Mouse (Mus musculus): ENCODE data around the gene Alg12. TPM values are rescaled to one million over a fixed set of nuclear protein-coding genes. Genes with fewer than 3 reads are reported as not detected.

The Alg12 gene
- polyA plus RNA-seq, 2 experiments from 2014 or later, result 13.5 to 15.0 TPM

DNA sequence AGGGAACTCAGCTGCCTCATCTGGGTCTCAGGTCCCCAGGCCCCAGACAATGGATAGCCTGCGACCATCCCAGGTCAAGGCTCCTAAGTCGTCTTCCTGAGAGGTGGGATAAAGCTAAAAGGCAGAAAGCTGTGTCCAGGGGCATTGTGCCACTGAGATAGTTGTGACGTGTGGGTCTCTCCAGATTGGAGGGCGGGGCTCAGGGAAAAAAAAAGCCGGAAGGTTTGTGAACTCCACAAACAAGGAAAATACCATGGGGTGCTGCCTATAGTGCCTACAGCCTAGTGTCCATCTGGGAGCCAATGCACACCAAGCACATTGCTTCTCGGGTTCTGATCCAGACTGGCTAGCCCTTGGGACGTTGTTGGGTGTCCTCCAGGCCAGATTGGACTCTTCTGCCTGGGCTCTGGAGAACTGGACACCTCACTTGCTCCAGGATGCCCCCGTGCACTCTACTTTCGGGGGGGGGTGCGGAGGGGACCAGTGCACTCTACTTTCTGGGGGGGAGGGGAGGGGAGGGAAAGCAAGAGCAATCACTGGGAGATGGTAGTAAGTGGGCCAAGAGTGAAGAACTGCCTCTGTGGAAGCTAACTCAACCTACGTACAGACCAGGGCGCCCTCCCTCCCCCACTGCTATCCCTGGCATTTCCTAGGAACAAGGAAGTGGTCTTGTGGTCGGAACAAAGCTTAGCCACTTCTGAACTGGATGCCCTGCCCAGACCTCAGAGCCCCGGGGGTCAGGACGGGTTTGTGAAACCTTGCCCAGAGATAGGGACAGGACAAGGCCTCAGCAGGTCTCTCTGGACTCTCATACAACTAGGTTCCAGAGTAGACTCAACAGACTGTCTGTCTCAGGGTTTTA, 36.1 kb upstream of the Alg12 start:
- no peak for ATAC-seq

DNA sequence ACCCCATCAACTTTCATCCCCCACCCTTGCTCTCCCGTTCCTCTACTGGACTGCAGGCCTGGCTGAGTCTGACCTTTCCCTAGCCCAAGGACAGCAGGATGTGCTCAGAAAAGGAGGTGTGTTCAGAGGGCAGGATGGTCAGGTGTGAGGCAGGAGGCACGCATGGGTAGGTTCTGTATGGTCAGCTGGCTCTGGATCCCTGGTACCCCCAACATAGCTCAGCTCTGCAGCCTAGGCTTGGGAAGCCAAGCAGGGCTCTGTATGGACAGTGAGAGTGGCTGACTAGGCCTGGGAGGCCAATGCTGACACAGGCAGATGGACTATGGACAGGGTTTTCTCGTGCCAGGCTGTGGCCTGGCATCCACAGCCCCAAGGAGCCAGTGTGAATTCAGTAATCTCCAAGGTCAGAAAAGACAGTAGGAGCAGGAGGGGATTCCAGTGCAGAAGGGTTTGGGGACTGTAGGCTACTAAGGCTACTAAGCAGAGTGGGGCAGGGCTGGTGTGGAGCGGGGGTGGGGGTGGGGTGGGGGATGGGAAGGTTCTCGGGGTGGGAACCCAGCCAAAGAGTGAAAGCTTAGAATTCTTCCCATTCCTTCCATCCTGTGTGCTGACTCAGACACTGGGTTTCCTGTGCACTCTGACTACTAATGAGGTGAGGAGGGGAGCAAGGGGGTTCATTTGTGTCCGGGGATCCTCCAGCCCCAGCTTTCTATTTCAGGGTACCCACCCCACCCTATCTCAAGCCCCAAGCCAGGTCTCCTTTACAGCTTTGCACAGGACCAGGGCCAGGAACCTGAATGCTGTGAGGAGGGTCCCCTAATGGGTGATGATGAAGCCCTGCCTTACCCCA, 35.2 kb upstream of the Alg12 start:
- ATAC-seq, result no peak

- no peak for ATAC-seq
These were observed 34.0 kb upstream of the Alg12 start for GRCm38 (mm10) chr15:88853106-88853505.

DNA sequence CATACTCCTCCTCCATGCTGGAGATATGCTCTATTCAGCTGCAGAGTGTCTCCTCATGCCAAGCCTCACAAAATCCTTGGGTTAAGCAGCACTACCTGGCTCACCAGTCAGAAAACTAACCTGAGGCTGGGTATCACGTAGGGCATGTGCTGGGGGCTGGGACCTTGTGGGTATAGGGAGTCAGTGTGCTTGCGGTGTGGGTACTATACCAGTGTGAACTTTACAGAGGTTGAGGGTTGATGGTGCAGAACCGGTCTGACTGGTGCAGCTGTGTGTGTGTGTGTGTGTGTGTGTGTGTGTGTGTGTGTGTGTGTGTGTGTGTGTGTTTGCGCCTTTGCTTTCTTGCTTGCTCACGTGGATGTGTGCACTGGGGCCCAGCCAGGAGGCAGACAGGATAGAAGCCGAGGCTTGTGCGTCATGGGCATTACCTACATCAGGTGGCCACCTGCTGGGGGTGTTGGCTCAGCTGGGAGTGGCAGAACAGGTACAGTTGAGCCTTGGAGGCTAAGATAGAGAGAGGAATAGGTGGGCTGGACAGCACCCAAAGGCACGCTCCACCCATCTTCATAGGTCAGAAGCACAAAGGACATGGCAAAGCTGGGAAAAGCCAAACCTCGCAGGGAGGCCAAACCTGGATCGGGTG, 32.5 kb upstream of the Alg12 start:
- no peak for ATAC-seq

GRCm38 (mm10) chr15:88851076-88851475, 32.0 kb upstream of the Alg12 start:
- no peak for ATAC-seq

DNA sequence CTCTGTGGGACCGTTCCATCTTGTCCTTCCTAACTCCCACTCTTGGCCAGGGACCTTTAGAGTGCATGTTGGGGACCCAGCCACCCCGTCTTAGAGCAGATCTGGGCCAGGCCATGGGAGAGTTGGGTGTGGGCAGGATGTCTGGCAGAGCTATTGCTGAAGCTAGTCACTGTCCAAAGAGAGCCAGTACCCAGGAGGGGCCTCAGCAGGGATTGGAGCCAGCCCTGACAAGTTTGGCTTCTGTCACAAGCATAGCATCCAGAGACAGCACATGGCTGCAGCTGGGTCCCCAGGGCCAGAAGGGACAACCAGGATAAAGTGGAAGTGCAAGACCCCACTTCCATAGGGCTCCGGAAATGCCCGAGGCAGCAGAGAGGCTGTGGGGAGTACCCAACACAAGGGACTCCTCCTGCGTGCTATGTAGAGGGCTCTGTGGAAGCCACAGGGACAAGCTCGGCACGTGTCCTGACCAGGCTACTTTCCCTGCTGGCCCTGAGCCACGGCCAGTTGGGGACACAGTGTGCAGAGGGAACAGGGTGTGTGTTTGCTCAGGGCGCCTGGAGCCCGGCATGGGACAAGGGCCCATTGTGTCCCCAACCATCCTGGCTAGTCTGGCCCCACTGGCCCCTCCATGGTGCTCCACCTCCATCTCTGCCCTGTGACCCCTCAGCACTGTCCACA, 31.2 kb upstream of the Alg12 start:
- no peak for ATAC-seq

DNA sequence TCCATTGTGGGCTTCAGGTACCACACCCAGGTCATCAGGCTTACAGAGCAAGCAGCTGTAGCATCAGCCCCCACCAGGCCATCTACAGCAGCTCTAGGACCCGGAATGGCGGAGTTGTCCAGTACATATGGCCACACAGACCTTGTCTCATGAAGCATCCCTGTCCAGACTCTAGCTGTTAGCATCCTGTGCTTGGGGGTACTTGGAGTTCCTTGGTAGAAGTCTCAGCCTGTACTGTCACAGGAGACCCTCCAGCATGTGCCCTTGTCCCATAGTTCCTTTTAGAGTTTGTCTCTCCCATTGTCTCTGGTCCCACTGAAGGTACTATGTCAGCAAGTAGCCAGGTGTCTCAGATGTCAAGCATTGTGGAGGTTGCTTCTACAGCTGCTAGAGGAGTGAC, 30.5 kb upstream of the Alg12 start:
- no peak for ATAC-seq

- ATAC-seq, result no peak
These were observed 29.5 kb upstream of the Alg12 start for GRCm38 (mm10) chr15:88848661-88849060.

DNA sequence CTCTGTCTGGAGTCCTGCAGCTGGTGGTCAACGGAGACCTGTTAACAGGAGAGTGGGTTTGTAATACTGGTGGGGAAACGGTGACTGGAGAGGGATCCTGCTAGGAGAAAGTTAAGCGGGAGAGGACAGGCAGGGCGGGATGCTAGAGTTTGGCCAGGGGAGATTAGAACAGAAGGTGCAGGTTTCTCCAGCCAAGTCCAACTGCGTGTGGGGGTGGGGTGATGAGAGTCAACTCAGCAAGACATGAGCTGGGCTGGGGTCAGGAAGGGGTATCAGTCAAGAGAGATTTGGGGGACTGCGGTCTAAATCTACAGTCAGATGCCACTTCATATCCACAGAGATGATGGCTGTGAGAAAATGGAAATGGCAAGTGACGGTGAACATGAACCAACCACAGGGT, 25.8 kb upstream of the Alg12 start:
- no peak for ATAC-seq

GRCm38 (mm10) chr15:88843486-88844097, 24.5 kb upstream of the Alg12 start:
- ATAC-seq, result no peak

DNA sequence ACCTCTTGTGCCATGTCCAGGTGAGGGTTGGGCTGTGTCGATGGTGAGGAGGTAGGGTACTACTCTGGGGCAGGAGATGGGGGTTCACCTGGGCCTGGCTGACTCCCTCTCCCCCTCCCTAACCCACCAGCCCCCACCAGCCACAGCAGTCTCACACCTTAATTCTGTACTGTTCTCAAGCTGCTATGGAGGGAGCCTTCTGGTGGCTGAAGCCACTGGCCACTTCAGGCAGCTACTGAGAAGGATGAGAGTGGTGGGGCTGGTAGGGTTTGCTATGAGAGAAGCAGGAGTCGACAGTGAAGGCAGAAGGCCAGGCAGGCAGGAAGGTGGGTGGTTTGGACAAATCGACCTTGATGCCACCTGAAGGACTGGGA, 23.2 kb upstream of the Alg12 start:
- no peak for ATAC-seq

DNA sequence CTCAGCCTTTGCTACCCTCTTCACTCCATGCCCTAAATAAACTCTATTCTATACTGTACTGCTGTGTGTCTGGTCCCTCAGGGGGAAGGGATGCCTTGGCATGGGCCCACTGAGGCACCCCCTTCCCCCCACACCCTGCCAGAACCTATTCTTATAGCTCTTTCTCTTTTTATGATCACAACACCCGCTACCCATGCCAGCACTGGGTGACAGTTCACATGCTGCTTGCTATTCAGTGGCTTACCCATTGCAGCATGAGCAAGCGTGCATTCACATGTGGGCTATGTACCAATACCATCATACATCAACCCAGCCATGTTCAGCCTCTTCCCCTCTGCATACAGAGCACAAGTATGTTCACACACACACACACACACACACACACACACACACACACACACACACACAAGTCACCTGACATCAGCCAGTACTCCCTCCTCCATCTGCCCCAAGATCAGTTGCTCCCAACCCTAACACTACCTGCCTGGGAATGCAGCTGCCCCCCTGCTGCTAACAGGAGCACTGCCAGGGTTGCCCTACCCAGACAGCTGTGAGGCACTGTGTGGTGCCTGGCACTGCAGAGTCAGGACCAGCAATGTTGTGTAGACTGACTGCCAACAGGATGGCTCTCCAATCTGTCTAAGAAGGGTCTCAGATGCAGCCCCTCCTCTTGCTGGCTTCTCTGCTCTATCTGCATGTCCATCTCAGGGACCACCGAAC, 22.6 kb upstream of the Alg12 start:
- no peak for ATAC-seq

DNA sequence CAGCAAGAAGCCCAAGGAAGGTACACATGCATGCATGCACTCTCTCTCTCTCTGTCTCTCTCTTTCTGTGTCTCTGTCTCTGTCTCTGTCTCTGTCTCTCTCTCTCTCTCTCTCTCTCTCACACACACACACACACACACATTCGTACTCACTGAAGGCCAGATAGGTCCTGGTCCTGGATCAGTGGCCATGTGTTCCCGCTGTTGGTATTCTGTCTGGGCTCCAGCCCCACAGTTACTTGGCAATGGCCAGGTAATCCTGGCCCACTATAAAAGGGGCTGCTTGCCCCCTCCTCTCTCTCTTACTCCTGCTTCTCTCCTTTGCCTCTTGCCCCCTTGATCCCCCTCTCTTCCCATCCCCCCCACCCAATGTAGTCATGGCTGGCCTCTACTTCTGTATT, 22.0 kb upstream of the Alg12 start:
- ATAC-seq, result no peak

GRCm38 (mm10) chr15:88840126-88840525, 21.0 kb upstream of the Alg12 start:
- ATAC-seq, result no peak

DNA sequence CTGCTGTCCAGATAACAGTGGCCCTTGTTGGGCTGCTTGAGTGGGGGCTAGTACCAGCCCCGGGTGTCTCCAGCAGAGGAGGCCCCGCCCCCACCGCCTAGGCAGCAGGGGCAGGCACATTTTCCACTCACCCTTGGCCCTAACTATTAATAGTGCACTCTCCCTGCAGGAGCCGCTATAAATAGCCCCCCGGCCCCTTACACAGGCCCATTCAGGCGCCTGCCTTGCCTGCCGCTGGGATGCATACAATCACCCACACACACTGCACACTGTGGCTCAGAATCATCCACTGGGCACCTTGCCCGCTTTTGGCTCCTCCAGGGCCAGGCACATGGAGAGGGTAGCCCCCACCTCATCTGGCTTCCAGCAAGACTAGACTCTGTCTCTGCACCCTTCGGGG, 20.2 kb upstream of the Alg12 start:
- no peak for ATAC-seq

- ATAC-seq, result no peak
These were observed 18.9 kb upstream of the Alg12 start for GRCm38 (mm10) chr15:88837977-88838376.

GRCm38 (mm10) chr15:88837199-88837932, 18.2 kb upstream of the Alg12 start:
- ATAC-seq, result peak; percentile 79

DNA sequence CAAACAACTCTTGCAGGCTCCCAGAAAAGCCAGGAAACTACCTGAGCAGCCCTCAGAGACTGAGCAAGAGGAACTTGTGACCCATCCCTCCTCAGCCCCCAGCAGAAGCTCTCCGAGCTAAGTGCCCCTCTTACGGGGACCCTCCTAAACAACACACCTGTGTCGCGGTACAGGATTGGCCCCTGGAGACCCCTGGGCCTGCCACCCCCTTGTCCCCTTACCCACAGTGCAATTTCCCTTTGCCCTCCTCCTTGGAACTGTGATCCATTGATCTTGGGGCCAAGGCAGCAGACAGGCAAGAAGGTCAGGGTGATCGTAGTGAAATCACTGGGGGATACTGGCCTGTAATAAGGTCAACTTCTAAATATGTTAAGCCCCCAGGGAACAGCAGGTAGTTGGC, 17.5 kb upstream of the Alg12 start:
- ATAC-seq, result no peak

DNA sequence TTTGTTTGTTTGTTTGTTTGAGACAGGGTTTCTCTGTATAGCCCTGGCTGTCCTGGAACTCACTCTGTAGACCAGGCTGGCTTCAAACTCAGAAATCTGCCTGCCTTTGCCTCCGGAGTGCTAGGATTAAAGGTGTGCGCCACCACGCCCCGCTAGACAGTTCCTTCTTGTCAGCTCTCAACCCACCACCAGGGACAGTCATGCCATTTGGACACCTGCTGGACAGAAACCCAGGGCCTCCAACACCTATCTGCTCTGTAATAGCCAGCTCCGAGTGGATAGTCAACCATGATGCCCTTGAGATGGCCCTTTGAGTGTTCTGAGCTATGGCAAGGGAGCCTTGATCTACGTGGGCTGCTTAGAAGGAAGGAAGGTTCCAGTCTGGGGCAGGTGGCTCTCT, 16.9 kb upstream of the Alg12 start:
- no peak for ATAC-seq

GRCm38 (mm10) chr15:88832536-88832935, 13.4 kb upstream of the Alg12 start:
- no peak for ATAC-seq

- no peak for ATAC-seq
These were observed 12.4 kb upstream of the Alg12 start for GRCm38 (mm10) chr15:88831482-88831881.

Measured in activated CD4-positive, CD25-positive, alpha-beta regulatory T cell, adult 4 months (primary cell).